Mouse (Mus musculus) forebrain, embryonic 13.5 days (tissue): ENCODE measurements at regions not wholly inside any gene's neighbourhood (a gene's known extent, or its start where the extent isn't known, plus 50 kb on each side); places are given as distances from the start of the nearest gene placed in this dataset.
A peak's percentile ranks its signal among the peaks of the same experiment; 100 is the strongest.

Experiments used
- ATAC-seq: fragments of 200-750 bp; cut with Nextera tagmentation; 2 replicates; pipeline ENCODE4 v1.8.0; 2017
- H3K27ac ChIP-seq: fragments of 300-500 bp; sonication (generic); 2 replicates; pipeline ENCODE4 v1.5.1; 2015; ENCODE audit warnings: inconsistent platforms, mild to moderate bottlenecking, moderate library complexity
- H3K27me3 ChIP-seq: fragments of 300-500 bp; sonication (generic); 2 replicates; pipeline ENCODE4 v1.6.1; 2015; ENCODE audit warnings: mild to moderate bottlenecking, inconsistent platforms
- H3K36me3 ChIP-seq: fragments of 300-500 bp; sonication (generic); 2 replicates; pipeline ENCODE4 v1.6.1; 2015; ENCODE audit warnings: mild to moderate bottlenecking, inconsistent platforms; ENCODE audit not compliant: poor library complexity, severe bottlenecking
- H3K4me1 ChIP-seq: fragments of 300-500 bp; sonication (generic); 2 replicates; pipeline ENCODE4 v1.6.1; 2015; ENCODE audit warnings: inconsistent platforms
- H3K4me2 ChIP-seq: fragments of 300-500 bp; sonication (generic); 2 replicates; pipeline ENCODE4 v1.6.1; 2015; ENCODE audit warnings: inconsistent platforms, mild to moderate bottlenecking, moderate library complexity
- H3K4me3 ChIP-seq: fragments of 300-500 bp; sonication (generic); 2 replicates; pipeline ENCODE4 v1.5.1; 2015; ENCODE audit warnings: mild to moderate bottlenecking, inconsistent platforms
- H3K9ac ChIP-seq: fragments of 300-500 bp; sonication (generic); 2 replicates; pipeline ENCODE4 v1.6.1; 2015; ENCODE audit warnings: mild to moderate bottlenecking, inconsistent platforms
- H3K9me3 ChIP-seq: fragments of 300-500 bp; sonication (generic); replicated peaks from 2 replicates; pipeline ENCODE4 v1.6.1; 2016; ENCODE audit warnings: inconsistent platforms
- WGBS: fragments of 180-500 bp; shearing (Covaris S2); methylation state at CpG from one replicate; pipeline ENCODE4 v1.1.7; 2015; 5-methylcytosine and 5-hydroxymethylcytosine counted together

DNA sequence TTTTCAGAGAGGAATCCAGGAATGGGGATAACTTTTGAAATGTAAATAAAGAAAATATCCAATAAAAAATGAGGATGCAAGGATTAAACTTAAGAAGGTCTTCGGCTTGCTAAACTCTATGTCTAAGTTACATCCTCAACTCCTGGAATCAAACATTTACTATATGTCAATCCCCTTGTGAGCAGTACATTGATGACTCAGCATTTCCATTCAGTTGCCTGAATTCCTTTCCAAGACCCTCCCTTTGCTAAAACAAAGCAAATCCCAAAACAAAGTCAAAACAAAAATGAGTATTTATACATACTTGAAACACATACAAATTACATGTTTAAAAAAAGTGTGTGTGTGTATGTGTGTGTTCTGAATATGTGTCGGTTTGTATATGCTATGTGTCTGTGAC is 753.9 kb upstream of the Lrrc4c start:
- H3K36me3 ChIP-seq, result no peaks in the 10 kb centered on the region
- no peaks in the 10 kb centered on the region for H3K27me3 ChIP-seq
- H3K4me1 ChIP-seq, result no peaks in the 10 kb centered on the region
- no peaks in the 10 kb centered on the region for H3K9me3 ChIP-seq
- H3K9ac ChIP-seq, result no peak overlapping the region
- 84% methylated on average over 2 of the region's 2 CpGs for WGBS
- ATAC-seq, result no peak
- no peak overlapping the region for H3K4me2 ChIP-seq
- H3K4me3 ChIP-seq, result no peak overlapping the region
- H3K27ac ChIP-seq, result no peak overlapping the region

DNA sequence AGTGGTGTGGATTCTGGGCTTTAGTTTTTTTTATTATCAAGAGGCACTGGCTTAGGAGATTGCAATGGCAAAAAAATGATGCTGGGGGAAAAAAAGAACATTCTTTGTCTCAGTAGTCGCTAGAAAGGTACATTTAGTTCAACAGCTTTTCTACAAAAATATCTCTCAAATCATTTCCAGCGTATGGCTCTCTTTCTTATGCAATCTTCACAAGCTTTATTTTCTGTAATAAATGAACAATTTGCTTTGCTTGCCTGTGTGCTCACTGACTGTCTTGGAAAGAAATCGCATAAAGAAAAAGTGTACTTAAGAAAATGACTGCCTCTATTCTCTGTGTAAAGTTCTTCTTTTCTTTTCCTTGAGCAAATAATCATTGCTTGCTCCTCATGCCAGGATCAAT is 742.1 kb upstream of the Lrrc4c start:
- whole genome bisulfite sequencing, result 88% methylated on average over 3 of the region's 3 CpGs

DNA sequence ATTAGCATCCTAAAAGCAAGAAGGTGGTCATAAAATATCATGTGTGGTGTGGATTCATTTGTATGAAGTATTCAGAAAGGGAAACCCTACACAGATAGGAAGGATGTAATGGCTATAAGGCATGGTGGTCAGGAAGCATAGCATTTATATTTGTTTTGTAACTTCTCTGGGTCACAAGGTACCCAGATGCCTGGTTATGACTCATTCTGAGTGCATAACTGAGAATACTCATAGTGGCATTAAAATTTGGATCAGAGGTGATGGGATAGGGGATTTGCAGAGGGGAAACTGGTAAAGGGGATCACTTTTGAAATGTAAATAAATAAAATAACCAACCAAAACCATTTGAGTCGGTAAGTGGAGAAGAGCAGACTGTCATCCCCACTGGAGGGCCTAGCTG is 738.8 kb upstream of the Lrrc4c start:
- no peak overlapping the region for H3K4me2 ChIP-seq
- WGBS, result 94% methylated on average over 1 of the region's 1 CpGs

More for the DNA sequence above, 742.1 kb upstream of the Lrrc4c start:
- no peak overlapping the region for H3K27ac ChIP-seq
- no peaks in the 10 kb centered on the region for H3K36me3 ChIP-seq
- no peaks in the 10 kb centered on the region for H3K4me1 ChIP-seq
- no peak overlapping the region for H3K9ac ChIP-seq
- no peaks in the 10 kb centered on the region for H3K27me3 ChIP-seq
- H3K9me3 ChIP-seq, result no peaks in the 10 kb centered on the region
- no peak overlapping the region for H3K4me3 ChIP-seq
- no peak overlapping the region for H3K4me2 ChIP-seq
- ATAC-seq, result no peak

DNA sequence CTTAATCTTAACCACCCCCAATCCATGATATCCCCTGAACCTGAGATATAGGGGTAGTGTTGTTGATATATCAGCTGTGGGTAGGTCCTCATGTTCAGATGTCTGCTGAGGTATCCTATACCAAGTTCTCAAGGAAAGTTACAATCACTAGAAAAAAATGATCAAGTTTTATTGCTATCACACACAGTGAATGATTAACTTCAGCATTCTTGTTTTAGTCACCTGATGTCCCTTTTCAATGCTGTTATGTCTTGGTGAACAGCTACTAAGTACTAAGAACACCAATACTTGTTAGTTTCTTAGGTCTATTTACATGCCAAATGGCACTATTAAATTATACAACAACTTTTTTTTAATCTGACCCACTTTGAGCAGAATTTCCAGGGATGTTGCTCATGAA is 732.0 kb upstream of the Lrrc4c start:
- no peaks in the 10 kb centered on the region for H3K36me3 ChIP-seq
- no peak overlapping the region for H3K4me3 ChIP-seq
- H3K27ac ChIP-seq, result no peak overlapping the region
- H3K9me3 ChIP-seq, result no peaks in the 10 kb centered on the region
- H3K27me3 ChIP-seq, result no peaks in the 10 kb centered on the region
- ATAC-seq, result no peak
- H3K4me2 ChIP-seq, result no peak overlapping the region
- no peak overlapping the region for H3K9ac ChIP-seq
- H3K4me1 ChIP-seq, result no peaks in the 10 kb centered on the region

More for the DNA sequence above, 738.8 kb upstream of the Lrrc4c start:
- ATAC-seq, result no peak
- Histone ChIP-seq H3K9me3 (no peaks in the 10 kb centered on the region), H3K27ac (no peak overlapping the region), H3K36me3 (no peaks in the 10 kb centered on the region), H3K4me1 (no peaks in the 10 kb centered on the region), H3K4me3 (no peak overlapping the region), H3K27me3 (no peaks in the 10 kb centered on the region), H3K9ac (no peak overlapping the region)

DNA sequence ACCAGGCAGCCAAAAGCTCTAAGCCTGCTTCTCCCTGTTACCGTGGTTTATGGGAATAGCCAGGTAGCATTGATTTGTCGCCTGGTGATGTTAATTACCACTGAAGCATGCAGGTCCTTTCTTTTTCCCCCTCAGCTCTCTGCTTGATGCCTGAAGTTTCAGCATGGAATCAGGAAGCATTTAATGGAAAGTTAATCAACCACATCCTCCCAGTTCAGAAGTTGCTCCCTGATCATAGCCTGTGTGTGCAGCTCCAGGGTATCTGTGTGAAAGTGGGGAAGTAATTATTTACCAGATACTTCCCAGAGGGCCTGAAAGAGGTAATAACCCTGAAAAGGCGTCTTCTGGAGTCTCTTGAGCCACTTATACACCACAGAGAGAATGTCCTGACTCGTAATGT is 730.9 kb upstream of the Lrrc4c start:
- no peak for ATAC-seq
- H3K9me3 ChIP-seq, result no peaks in the 10 kb centered on the region
- 3% methylated on average over 4 of the region's 4 CpGs for WGBS

DNA sequence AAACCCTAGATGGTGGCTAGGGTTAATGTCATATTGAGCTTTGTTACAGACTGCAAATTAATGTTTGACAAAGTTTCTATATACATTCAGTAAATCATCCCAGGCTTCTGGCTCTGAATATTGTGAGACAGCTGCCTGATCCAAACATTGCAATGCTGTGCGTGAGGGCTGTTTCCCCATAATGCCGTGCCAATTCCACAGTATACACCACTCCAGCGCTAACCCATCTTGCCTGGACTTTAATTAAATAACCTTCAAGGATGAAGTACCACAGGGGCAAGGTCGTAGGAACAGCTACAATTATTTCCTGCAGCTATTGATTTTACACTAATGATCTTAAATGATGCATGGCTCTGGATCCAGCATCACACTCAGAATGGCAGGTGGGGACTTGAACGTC is 704.6 kb upstream of the Lrrc4c start:
- Histone ChIP-seq H3K9me3 (no peaks in the 10 kb centered on the region), H3K4me3 (no peak overlapping the region), H3K36me3 (no peaks in the 10 kb centered on the region), H3K27me3 (no peaks in the 10 kb centered on the region), H3K4me2 (no peak overlapping the region), H3K27ac (no peak overlapping the region), H3K4me1 (no peaks in the 10 kb centered on the region), H3K9ac (no peak overlapping the region)
- 67% methylated on average over 5 of the region's 5 CpGs for WGBS
- ATAC-seq, result 0 out of 2 replicates have a peak, but pooled peaks have one; percentile 27

More for the DNA sequence above, 730.9 kb upstream of the Lrrc4c start:
- H3K27me3 ChIP-seq, result no peaks in the 10 kb centered on the region
- H3K36me3 ChIP-seq, result no peaks in the 10 kb centered on the region
- no peak overlapping the region for H3K27ac ChIP-seq
- H3K4me1 ChIP-seq, result no peaks in the 10 kb centered on the region
- H3K4me2 ChIP-seq, result no peak overlapping the region
- no peak overlapping the region for H3K4me3 ChIP-seq
- no peak overlapping the region for H3K9ac ChIP-seq

DNA sequence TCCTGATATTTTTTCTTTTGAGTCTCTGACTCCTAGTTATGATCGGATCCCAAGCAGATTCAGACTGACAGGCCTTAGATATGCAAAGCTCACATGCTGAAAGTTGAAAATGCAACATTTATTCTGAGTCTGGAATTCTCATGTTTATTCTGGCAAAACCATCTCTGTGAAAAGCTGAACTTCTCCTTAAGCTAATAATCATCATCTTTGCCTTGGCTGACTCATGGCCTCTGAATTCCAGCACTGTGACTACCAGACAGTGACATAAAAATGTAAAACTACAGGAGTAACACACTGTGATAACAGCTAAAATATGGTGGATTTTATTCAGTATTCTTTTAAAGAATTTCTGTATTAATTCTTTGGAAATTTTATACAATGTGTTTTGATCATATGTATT is 680.4 kb upstream of the Lrrc4c start:
- no peak overlapping the region for H3K4me3 ChIP-seq
- ATAC-seq, result no peak
- H3K36me3 ChIP-seq, result no peaks in the 10 kb centered on the region
- H3K27ac ChIP-seq, result no peak overlapping the region
- no peaks in the 10 kb centered on the region for H3K4me1 ChIP-seq
- no peaks in the 10 kb centered on the region for H3K9me3 ChIP-seq
- WGBS, result 92% methylated on average over 1 of the region's 1 CpGs
- no peaks in the 10 kb centered on the region for H3K27me3 ChIP-seq
- no peak overlapping the region for H3K4me2 ChIP-seq
- no peak overlapping the region for H3K9ac ChIP-seq

DNA sequence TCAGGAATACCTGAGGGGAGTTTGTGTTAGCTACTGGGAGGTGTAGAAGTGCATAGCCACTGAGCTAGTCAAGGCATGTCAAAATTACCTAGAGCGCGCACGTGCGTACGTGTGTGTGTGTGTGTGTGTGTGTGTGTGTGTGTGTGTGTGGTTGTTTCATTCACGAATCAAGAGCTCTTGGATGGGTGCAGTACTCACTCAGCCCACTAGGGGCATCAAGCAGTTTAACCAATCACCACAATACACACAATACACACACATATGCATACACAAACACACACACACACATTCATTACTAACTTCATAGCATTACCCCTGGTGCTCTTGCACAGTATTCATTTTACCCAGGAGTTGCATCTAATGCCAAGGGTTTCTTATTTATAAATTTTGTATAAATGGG is 643.6 kb upstream of the Lrrc4c start:
- no peak for ATAC-seq
- Histone ChIP-seq H3K4me1 (no peaks in the 10 kb centered on the region), H3K9ac (no peak overlapping the region), H3K4me3 (no peak overlapping the region), H3K36me3 (no peaks in the 10 kb centered on the region), H3K27me3 (no peaks in the 10 kb centered on the region), H3K27ac (no peak overlapping the region), H3K9me3 (no peaks in the 10 kb centered on the region), H3K4me2 (no peak overlapping the region)
- 85% methylated on average over 6 of the region's 6 CpGs for WGBS

DNA sequence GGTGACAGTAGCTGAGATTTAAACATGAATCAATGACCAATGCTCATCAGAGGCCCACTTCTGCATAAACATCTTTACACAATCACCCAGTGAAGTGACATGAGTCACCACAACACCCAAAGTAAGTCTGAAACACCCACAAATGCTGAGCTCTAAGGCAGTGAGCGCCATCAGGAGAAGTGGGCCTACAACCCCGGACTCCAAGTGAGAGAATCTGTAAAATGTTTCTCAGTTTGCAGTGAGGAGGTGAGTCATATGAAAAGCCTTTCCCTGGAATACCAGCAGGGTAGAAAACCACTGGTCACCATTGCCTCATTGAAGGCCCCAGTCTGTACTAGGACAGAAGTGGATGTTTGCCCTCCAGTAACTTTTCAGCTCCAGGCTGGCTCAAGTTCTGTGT is 602.6 kb upstream of the Lrrc4c start:
- no peak for ATAC-seq
- Histone ChIP-seq H3K27ac (no peak overlapping the region), H3K4me2 (no peak overlapping the region), H3K36me3 (no peaks in the 10 kb centered on the region), H3K4me3 (no peak overlapping the region), H3K27me3 (no peaks in the 10 kb centered on the region), H3K4me1 (no peaks in the 10 kb centered on the region), H3K9ac (no peak overlapping the region), H3K9me3 (no peaks in the 10 kb centered on the region)
- WGBS, result 94% methylated on average over 2 of the region's 2 CpGs
